Mouse (Mus musculus) cortical plate, adult 2 months (tissue): Measurements from ENCODE around the gene Nudt9.

Experiments used
- CTCF ChIP-seq: fragments of 200-500 bp; IDR thresholded peaks from 2 replicates; pipeline ENCODE4 v1.5.1; 2011; ENCODE audit warnings: mild to moderate bottlenecking, control low read depth, low read length; ENCODE audit not compliant: insufficient read depth; ENCODE audit errors: extremely low read depth
- POLR2A ChIP-seq: fragments of 200-500 bp; IDR thresholded peaks from 2 replicates; pipeline ENCODE4 v1.6.1; 2011; ENCODE audit warnings: mild to moderate bottlenecking, low read length, control low read depth; ENCODE audit not compliant: insufficient read depth; ENCODE audit errors: extremely low read depth

GRCm38 (mm10) chr5:104035824-104036223 lies 10.3 kb upstream of the Nudt9 start:
- TF ChIP-seq CTCF (no peak), POLR2A (no peak)
